Mouse (Mus musculus): ENCODE results near the gene Ass1. TPM values are rescaled to one million over a fixed set of nuclear protein-coding genes. Genes with fewer than 3 reads are reported as not detected.

Ass1 gene
- polyA plus RNA-seq, 1 experiment from 2014 or later = 20.3 TPM

GRCm38 (mm10) chr2:31490556-31490955 is 20.5 kb downstream of the Ass1 start:
- ATAC-seq (ENCODE audit: low FRiP score, low TSS enrichment) = no peak
- Histone ChIP-seq H3K36me3 (ENCODE audit: control insufficient read depth, insufficient read depth, low read length) (no peaks in the 10 kb centered on the region), H3K4me1 (ENCODE audit: control insufficient read depth, insufficient read depth, low read length) (peaks cover 17% of the 10 kb centered on the region), H3K27me3 (ENCODE audit: control insufficient read depth, insufficient read depth, low read length) (no peaks in the 10 kb centered on the region), H3K4me3 (ENCODE audit: low read length) (no peak overlapping the region), H3K27ac (ENCODE audit: low read depth, low read length) (no peak overlapping the region), H3K9me3 (ENCODE audit: control insufficient read depth, low read length) (no peaks in the 10 kb centered on the region), H3K4me2 (replicated peaks; ENCODE audit: low read depth, low read length) (no peak overlapping the region), H3K9ac (ENCODE audit: low read depth, low read length) (no peak overlapping the region)
- 84% methylated on average over 2 of the region's 2 CpGs for WGBS

- no peaks in the 10 kb centered on the region for H3K36me3 ChIP-seq (ENCODE audit: control insufficient read depth, insufficient read depth, low read length)
- H3K4me1 ChIP-seq (ENCODE audit: control insufficient read depth, insufficient read depth, low read length) = peaks cover 21% of the 10 kb centered on the region
- no peaks in the 10 kb centered on the region for H3K27me3 ChIP-seq (ENCODE audit: control insufficient read depth, insufficient read depth, low read length)
- no peaks in the 10 kb centered on the region for H3K9me3 ChIP-seq (ENCODE audit: control insufficient read depth, low read length)
- H3K4me2 ChIP-seq (replicated peaks; ENCODE audit: low read depth, low read length) = no peak overlapping the region
- no peak for ATAC-seq (ENCODE audit: low FRiP score, low TSS enrichment)
- 90% methylated on average over 8 of the region's 8 CpGs for WGBS
- no peak overlapping the region for H3K4me3 ChIP-seq (ENCODE audit: low read length)
- no peak overlapping the region for H3K9ac ChIP-seq (ENCODE audit: low read depth, low read length)
- H3K27ac ChIP-seq (ENCODE audit: low read depth, low read length) = no peak overlapping the region
Observed at GRCm38 (mm10) chr2:31492308-31492707, 22.3 kb downstream of the Ass1 start.

- H3K27ac ChIP-seq (ENCODE audit: low read depth, low read length) = no peak overlapping the region
- 26% methylated on average over 11 of the region's 11 CpGs for WGBS
- no peak for ATAC-seq (ENCODE audit: low FRiP score, low TSS enrichment)
Observed at GRCm38 (mm10) chr2:31493243-31493642, 23.2 kb downstream of the Ass1 start.

DNA sequence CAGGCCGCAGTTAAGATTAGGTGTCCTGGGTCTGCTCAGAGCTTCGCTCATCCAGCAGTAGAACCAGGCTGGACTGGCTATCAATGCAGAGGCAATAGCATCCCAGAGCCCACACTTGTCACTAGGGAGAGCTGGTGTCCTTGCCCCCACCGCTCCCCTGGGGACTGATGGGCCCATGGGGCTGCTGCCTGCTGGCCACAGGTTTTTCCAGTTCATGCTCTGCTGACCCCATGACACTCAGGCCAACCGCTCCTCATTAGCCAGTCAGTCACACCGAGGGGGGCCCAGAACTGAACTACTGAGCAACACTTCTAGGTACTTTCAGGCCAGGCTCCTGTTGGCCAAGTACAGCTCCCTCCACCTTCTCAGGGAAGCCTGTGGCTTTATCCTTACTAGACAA is 24.3 kb downstream of the Ass1 start:
- H3K4me3 ChIP-seq (ENCODE audit: low read length) = no peak overlapping the region
- H3K9ac ChIP-seq (ENCODE audit: low read depth, low read length) = no peak overlapping the region
- H3K36me3 ChIP-seq (ENCODE audit: control insufficient read depth, insufficient read depth, low read length) = no peaks in the 10 kb centered on the region
- no peaks in the 10 kb centered on the region for H3K9me3 ChIP-seq (ENCODE audit: control insufficient read depth, low read length)
- no peak overlapping the region for H3K4me2 ChIP-seq (replicated peaks; ENCODE audit: low read depth, low read length)
- peaks cover 24% of the 10 kb centered on the region for H3K4me1 ChIP-seq (ENCODE audit: control insufficient read depth, insufficient read depth, low read length)
- no peaks in the 10 kb centered on the region for H3K27me3 ChIP-seq (ENCODE audit: control insufficient read depth, insufficient read depth, low read length)
- ATAC-seq (ENCODE audit: low FRiP score, low TSS enrichment) = 0 out of 2 replicates have a peak, but pooled peaks have one; percentile 11
- H3K27ac ChIP-seq (ENCODE audit: low read depth, low read length) = no peak overlapping the region
- WGBS = 45% methylated on average over 5 of the region's 5 CpGs

More at GRCm38 (mm10) chr2:31493243-31493642, 23.2 kb downstream of the Ass1 start:
- H3K4me2 ChIP-seq (replicated peaks; ENCODE audit: low read depth, low read length) = no peak overlapping the region
- H3K27me3 ChIP-seq (ENCODE audit: control insufficient read depth, insufficient read depth, low read length) = no peaks in the 10 kb centered on the region
- no peaks in the 10 kb centered on the region for H3K9me3 ChIP-seq (ENCODE audit: control insufficient read depth, low read length)
- H3K4me1 ChIP-seq (ENCODE audit: control insufficient read depth, insufficient read depth, low read length) = peaks cover 21% of the 10 kb centered on the region
- no peak overlapping the region for H3K9ac ChIP-seq (ENCODE audit: low read depth, low read length)
- no peak overlapping the region for H3K4me3 ChIP-seq (ENCODE audit: low read length)
- no peaks in the 10 kb centered on the region for H3K36me3 ChIP-seq (ENCODE audit: control insufficient read depth, insufficient read depth, low read length)

DNA sequence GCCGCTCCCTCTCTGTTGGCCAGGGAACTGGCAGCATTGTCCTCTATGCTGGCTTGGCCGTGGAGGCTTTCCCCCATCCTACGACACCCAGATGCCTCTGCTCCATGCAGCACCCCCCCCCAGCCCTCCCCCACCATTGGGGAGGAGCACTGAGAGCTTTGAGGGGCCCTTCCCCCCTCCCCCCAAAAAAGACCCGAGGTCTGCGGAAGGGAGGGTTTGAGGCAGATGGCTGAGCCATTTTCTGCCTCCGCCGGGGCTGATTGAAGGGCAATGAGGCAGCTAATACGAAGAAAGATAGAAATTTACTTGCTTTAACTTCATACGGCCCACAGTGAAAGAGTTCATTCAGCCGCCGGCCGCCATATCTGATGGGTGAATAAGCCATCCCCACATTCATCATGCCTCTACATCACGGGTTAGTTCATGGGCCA is 25.1 kb downstream of the Ass1 start:
- H3K27me3 ChIP-seq (ENCODE audit: control insufficient read depth, insufficient read depth, low read length) = peaks cover 3% of the 10 kb centered on the region; the same call in 1 of the 2 replicates
- no peak overlapping the region for H3K4me3 ChIP-seq (ENCODE audit: low read length)
- ATAC-seq (ENCODE audit: low FRiP score, low TSS enrichment) = no peak
- no peaks in the 10 kb centered on the region for H3K36me3 ChIP-seq (ENCODE audit: control insufficient read depth, insufficient read depth, low read length)
- H3K27ac ChIP-seq (ENCODE audit: low read depth, low read length) = no peak overlapping the region
- no peaks in the 10 kb centered on the region for H3K9me3 ChIP-seq (ENCODE audit: control insufficient read depth, low read length)
- peaks cover 27% of the 10 kb centered on the region for H3K4me1 ChIP-seq (ENCODE audit: control insufficient read depth, insufficient read depth, low read length)
- no peak overlapping the region for H3K9ac ChIP-seq (ENCODE audit: low read depth, low read length)
- 38% methylated on average over 13 of the region's 13 CpGs for WGBS
- H3K4me2 ChIP-seq (replicated peaks; ENCODE audit: low read depth, low read length) = no peak overlapping the region

GRCm38 (mm10) chr2:31496141-31496540 is 26.1 kb downstream of the Ass1 start:
- Histone ChIP-seq H3K4me1 (ENCODE audit: control insufficient read depth, insufficient read depth, low read length) (peaks cover 29% of the 10 kb centered on the region), H3K27ac (ENCODE audit: low read depth, low read length) (no peak overlapping the region), H3K9ac (ENCODE audit: low read depth, low read length) (no peak overlapping the region), H3K4me2 (replicated peaks; ENCODE audit: low read depth, low read length) (no peak overlapping the region), H3K4me3 (ENCODE audit: low read length) (no peak overlapping the region), H3K27me3 (ENCODE audit: control insufficient read depth, insufficient read depth, low read length) (peaks cover 10% of the 10 kb centered on the region; the same call in 1 of the 2 replicates), H3K9me3 (ENCODE audit: control insufficient read depth, low read length) (no peaks in the 10 kb centered on the region), H3K36me3 (ENCODE audit: control insufficient read depth, insufficient read depth, low read length) (no peaks in the 10 kb centered on the region)
- ATAC-seq (ENCODE audit: low FRiP score, low TSS enrichment) = no peak
- 38% methylated on average over 1 of the region's 1 CpGs for WGBS

- ATAC-seq (ENCODE audit: low FRiP score, low TSS enrichment) = no peak
- H3K9me3 ChIP-seq (ENCODE audit: control insufficient read depth, low read length) = no peaks in the 10 kb centered on the region
- no peak overlapping the region for H3K27ac ChIP-seq (ENCODE audit: low read depth, low read length)
- H3K36me3 ChIP-seq (ENCODE audit: control insufficient read depth, insufficient read depth, low read length) = no peaks in the 10 kb centered on the region
- H3K4me1 ChIP-seq (ENCODE audit: control insufficient read depth, insufficient read depth, low read length) = peaks cover 29% of the 10 kb centered on the region
- WGBS = 43% methylated on average over 7 of the region's 7 CpGs
- H3K4me3 ChIP-seq (ENCODE audit: low read length) = no peak overlapping the region
- peaks cover 10% of the 10 kb centered on the region; the same call in 1 of the 2 replicates for H3K27me3 ChIP-seq (ENCODE audit: control insufficient read depth, insufficient read depth, low read length)
- H3K4me2 ChIP-seq (replicated peaks; ENCODE audit: low read depth, low read length) = no peak overlapping the region
- no peak overlapping the region for H3K9ac ChIP-seq (ENCODE audit: low read depth, low read length)
Observed at GRCm38 (mm10) chr2:31497113-31497512, 27.1 kb downstream of the Ass1 start.

GRCm38 (mm10) chr2:31497635-31498034 is 27.6 kb downstream of the Ass1 start:
- Histone ChIP-seq H3K4me1 (ENCODE audit: control insufficient read depth, insufficient read depth, low read length) (peaks cover 31% of the 10 kb centered on the region), H3K4me3 (ENCODE audit: low read length) (no peak overlapping the region), H3K9me3 (ENCODE audit: control insufficient read depth, low read length) (no peaks in the 10 kb centered on the region), H3K27ac (ENCODE audit: low read depth, low read length) (no peak overlapping the region), H3K36me3 (ENCODE audit: control insufficient read depth, insufficient read depth, low read length) (no peaks in the 10 kb centered on the region), H3K9ac (ENCODE audit: low read depth, low read length) (no peak overlapping the region), H3K4me2 (replicated peaks; ENCODE audit: low read depth, low read length) (no peak overlapping the region), H3K27me3 (ENCODE audit: control insufficient read depth, insufficient read depth, low read length) (peaks cover 10% of the 10 kb centered on the region; the same call in 1 of the 2 replicates)
- ATAC-seq (ENCODE audit: low FRiP score, low TSS enrichment) = no peak
- WGBS = 50% methylated on average over 19 of the region's 19 CpGs

DNA sequence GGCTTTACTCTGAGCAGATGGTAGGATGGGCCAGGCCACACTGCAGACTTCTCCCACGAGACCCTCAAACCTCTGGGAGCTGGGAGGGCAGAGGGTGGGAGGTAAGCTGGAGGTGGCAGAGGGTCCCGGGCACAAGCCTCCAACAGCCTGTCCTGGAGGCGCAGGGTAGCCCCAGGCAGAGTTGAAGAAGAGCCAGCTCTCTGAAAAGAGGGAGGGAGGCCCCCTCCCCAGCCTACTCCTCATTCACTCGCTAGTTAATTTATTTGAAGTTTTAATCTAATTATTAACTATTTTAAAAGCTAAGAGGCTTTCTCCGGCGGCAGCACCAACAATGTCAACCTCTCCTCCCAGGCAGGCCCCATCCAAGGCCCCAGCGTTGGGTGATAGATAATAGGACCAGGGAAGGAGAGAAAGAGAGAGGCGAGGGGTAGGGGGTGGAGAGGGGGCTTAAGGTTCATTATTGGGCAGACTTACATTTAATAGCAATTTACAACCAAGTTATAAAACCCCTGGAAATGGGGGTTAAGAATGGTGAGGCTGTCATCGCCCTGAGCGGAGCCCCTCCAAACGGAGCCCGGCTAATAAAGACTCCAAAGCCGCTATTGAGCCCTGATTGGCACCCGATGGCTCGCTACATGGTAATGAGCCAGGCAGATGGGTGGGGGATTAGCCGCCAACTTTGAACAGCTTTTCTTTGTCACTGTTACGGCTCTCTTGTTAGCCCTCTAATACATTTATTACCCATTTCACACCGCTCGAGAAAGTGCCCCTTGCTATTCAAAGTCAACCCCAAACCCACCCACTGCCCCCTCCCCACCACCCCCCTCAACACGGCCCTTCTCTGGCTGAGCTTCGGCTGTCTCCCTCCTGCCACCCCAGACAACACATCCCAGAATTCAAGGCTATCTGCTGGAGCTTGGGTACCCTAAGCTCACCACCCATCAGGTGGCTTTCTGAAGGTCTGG is 29.6 kb downstream of the Ass1 start:
- H3K4me3 ChIP-seq (ENCODE audit: low read length) = no peak overlapping the region
- H3K27ac ChIP-seq (ENCODE audit: low read depth, low read length) = no peak overlapping the region
- no peak overlapping the region for H3K9ac ChIP-seq (ENCODE audit: low read depth, low read length)
- no peaks in the 10 kb centered on the region for H3K9me3 ChIP-seq (ENCODE audit: control insufficient read depth, low read length)
- WGBS = 30% methylated on average over 21 of the region's 21 CpGs
- ATAC-seq (ENCODE audit: low FRiP score, low TSS enrichment) = no peak
- H3K36me3 ChIP-seq (ENCODE audit: control insufficient read depth, insufficient read depth, low read length) = no peaks in the 10 kb centered on the region
- peaks cover 10% of the 10 kb centered on the region; the same call in 1 of the 2 replicates for H3K27me3 ChIP-seq (ENCODE audit: control insufficient read depth, insufficient read depth, low read length)
- H3K4me1 ChIP-seq (ENCODE audit: control insufficient read depth, insufficient read depth, low read length) = peaks cover 20% of the 10 kb centered on the region
- H3K4me2 ChIP-seq (replicated peaks; ENCODE audit: low read depth, low read length) = no peak overlapping the region
